Mouse (Mus musculus) gastrocnemius, postnatal 4 days (tissue): ENCODE measurements around the gene Popdc2. TPM values are rescaled to one million over a fixed set of nuclear protein-coding genes. Genes with fewer than 3 reads are reported as not detected.

Source experiments
- DNase-seq, 2 experiments: peaks; one replicate each; pipeline ENCODE4 v3.0.0; 2021 to 2022; ENCODE audit warnings: low spot score in 2 of 2, mixed read lengths in 2 of 2
- total RNA-seq, 2 experiments: library from RNA; stranded (reverse); gene quantifications; 2 replicates each; pipeline ENCODE4 v1.2.3; 2021

The Popdc2 gene
- total RNA-seq, 2 experiments from 2014 or later: 42.5 to 57.1 TPM

DNA sequence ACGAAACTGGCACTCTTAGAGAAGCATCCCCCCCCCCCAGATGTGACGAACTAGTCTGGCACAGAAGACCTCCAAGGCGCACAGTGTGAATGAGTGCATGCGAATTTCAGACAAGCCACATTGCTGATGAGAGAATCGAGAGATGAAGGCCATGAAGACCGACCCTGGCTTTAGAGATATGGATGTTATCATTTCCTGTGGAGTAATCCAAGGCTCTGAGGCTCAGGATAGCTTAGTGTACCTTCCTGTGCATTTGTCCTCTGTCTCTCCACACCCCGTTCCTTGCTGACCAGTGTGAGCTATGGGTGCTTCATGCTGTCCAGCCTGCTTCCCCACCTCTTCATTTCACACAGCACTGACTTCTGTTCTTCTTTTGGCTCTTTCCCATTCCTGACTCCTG, 13.2 kb downstream of the Popdc2 start:
- no peak for DNase-seq

DNA sequence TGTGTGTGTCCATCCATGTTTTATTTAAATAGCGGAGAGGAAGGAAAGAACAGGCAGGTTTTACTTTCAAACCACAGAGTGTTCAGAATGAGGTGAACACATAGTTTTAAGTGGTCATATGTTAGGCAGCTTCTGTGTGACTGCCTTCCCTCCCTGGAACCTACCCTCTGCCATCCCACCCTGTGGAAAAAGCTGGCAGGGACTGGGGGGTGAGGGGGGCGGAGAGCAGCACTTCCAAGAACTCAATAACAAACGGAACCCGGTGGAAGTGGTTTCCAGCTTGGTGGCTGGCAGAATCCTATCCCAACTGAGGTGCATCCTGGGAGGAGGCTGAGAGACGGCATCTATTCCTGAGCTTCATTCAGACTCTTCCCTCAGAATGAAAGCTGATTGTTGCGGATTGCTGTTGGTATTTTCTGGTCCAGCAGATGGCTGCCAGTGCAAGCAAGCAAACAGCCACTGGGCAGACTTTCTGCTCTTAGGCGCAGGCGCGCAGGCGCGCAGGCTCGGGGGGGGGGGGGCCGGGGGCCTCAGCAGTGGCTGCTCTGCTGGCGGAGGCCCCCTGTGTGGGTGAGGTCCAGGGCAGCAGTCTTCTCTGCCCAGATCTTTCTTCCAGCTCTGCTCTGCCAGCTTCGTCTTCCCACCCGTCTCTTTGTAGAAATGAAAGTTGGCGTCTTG, 14.3 kb downstream of the Popdc2 start:
- peak in 1 of 2 experiments; percentile 40 for DNase-seq

DNA sequence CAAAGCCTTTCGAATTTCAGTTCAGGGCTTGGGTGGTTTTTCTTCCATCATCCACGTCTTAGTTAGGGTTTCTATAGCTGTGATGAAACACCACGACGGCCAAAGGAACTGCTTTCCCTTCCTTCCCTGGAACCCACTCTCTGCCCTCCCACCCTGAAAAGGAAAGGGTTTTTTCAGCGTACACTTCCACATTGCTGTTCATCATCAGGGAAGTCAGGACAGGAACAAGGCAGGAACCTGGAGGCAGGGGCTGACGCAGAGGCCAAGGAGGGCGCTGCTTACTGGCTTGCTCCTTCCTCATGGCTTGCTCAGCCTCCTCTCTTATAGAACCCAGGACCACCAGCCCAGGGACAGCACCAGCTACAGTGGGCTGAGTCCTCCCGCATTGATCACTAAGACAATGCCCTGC, 14.8 kb downstream of the Popdc2 start:
- DNase-seq: no peak

DNA sequence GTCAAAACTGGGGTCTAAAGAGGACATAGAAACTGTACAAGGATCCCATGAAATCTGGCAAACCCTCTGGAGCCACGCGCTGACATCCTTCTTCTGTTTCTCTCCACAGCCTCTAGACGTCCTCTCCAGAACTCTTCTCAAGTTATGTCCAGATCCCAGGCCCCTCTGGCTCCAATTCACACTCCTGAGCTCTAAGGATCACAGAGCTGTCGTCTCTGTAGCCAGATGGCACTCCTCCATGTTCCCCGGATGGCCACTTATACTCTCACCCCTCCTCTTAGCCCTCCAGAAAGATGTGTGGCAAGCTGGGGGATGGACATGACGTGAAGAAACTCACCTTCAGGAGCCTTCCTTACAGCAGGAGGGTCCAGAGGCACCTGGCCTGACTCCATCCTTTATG, 15.5 kb downstream of the Popdc2 start:
- no peak for DNase-seq

DNA sequence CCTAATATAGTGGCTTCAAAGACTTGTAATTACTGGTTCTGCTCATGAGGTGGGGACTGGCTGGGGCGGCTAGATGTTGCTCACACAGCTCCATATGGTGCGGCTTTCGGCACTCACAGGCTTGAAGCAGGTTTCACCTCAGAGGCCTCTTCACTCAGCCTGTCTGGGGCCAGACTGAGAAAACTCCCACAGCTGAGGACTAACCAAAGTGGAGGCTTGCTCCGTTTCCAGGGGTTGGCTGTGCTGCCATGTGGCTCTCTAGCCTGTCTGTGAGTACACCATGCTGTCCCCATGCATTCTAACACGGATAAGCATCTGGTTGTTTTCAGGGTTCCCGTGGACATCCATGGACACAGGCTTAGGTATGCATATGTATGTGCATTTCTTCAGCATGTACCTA, 16.6 kb downstream of the Popdc2 start:
- DNase-seq: no peak

DNA sequence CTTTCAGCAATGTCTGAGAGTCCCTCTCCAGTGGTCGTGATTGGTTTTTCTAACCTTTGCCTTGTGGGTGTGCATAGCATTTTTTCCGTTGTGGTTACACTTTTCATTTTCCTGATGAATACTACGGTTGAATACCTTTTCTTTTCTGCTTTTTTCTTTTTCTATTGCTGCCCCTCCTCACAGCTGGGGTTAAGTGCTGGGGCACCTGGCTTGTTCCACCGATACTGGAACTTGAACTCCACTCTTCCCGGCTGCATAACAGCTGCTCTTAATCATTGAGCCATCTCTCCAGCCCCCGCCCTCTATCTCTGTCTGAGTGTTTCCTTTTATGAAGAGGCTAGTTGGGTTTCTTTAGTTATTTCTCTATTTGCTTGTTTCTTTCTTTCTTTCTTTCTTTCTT, 17.1 kb downstream of the Popdc2 start:
- DNase-seq: no peak

DNA sequence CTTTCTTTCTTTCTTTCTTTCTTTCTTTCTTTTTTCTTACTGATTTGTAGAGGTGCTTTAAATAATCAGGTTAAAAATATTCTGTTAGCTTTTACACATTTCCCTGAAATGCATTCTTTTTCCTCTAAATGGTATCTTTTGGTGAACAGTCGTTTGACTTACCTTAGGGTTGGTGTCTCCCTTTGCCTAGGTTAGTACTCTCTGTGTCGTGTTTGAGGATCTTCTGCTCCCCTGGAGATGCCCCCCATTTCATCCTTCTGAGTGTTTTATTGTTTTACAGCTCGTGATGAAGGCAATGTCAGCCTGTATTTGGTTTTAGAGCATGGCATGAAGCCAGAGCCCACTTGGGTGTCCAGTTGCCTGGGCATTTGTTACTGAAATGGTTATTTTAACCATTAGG, 17.5 kb downstream of the Popdc2 start:
- no peak for DNase-seq

DNA sequence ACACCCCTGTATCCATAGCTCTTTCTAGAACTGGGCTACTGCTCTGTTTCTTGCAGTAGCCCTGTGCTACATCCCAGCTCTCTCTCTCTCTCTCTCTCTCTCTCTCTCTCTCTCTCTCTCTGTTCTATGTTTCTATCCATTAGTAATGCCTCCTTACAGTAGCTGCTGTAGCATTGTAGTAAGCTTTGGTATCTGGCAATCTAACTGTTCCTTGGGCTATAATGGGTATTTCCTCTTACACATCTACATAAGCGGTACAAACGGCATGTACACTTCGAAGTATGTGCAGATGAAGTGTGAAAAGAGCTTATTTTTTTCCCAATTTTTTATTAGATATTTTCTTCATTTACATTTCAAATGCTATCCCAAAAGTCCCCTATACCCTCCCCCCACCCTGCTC, 17.9 kb downstream of the Popdc2 start:
- no peak for DNase-seq

DNA sequence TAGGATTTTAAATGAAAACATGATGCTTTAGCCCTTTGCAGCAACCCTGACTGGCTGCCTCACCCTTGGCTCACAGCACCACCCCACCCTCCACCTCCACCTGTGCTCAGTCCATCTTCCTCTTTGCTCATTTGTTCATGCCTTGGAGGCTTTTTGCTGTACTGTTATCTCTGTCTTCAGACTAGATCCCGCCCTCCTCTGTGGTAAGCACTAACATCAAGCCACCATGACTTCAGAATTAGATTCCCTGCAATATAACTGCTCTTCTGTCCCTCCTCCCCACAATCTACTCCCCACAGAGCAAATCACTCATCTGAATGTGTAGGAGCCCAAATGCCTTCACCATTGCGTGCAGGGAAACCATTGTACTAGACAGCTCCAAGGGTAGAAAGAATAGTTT, 21.7 kb downstream of the Popdc2 start:
- DNase-seq: no peak

DNA sequence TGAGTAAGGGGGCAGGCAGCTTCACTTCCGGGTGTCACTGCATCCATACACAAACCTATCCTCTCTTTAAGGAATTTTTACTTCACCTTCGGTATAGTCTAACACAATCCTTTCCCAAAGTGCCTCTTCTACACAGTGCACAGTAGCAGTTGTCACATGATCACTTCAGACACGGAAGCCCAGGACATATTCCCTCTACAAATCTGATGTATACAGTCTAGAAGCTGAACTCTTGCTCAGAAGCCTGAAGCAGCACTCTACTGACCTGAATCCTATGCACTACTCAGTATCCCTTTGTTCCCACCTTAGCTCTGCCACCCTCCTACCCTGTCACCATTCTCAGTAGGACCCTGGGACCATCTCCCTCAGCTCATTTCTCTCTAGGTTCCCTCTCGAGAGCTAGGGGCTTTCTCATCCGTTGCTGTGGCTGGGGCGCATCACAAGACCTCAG, 23.2 kb downstream of the Popdc2 start:
- no peak for DNase-seq

DNA sequence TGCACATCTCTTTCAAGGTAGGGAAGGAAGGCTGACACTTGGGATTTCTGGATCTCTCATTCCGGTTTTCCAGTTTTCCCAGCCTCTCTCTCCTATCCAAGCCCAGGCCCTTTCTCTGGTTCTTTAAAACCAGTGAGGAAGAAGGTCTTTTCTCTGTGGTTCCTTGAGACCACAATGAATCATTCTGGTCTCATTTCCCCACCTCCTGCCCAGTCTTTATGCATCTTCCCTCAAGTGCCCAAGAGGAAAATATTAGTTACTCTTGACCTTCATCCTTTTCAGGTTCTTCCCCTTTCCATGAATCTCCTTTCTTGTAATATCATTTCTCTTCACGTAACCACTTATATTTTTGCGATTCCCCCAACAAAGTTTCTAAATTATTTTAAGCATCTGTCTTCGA, 23.7 kb downstream of the Popdc2 start:
- no peak for DNase-seq

DNA sequence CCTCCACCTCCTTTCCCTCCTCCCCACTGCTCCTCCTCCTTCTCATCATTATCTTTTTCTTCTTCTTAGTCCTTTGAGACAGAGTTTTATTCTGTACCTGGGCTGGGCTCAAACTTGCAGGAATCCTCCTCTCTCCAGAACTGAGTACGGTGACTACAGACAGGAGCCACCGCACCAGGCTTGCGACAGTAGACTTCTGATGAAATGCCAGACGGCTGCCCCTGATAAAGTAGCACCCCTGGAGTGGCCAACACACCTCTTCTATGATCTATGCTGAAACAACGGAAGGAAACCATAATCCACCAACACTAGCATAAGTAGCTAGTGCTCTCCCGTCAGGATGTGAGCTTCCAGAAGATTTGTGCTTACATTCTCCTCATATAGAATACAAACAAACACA, 25.4 kb downstream of the Popdc2 start:
- no peak for DNase-seq

DNA sequence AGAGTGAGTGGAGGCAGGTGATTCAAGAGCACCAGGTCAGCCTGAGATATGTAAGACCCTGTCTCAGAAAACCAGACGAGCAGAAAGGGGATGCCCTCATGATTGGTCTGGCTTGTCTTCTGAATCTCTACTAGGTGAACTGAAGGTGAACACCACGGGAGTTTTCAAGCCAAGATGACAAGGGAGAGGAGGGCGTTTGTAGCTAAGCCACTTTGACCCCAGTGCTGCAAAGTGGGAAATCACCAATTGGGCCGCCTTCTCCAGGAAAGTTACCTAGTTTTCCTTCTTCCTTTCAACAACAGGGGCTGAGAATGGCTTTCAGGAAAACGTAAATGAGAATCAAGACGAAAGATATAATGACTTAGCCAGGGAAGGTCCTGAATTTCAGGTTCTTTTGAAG, 26.7 kb downstream of the Popdc2 start:
- no peak for DNase-seq

DNA sequence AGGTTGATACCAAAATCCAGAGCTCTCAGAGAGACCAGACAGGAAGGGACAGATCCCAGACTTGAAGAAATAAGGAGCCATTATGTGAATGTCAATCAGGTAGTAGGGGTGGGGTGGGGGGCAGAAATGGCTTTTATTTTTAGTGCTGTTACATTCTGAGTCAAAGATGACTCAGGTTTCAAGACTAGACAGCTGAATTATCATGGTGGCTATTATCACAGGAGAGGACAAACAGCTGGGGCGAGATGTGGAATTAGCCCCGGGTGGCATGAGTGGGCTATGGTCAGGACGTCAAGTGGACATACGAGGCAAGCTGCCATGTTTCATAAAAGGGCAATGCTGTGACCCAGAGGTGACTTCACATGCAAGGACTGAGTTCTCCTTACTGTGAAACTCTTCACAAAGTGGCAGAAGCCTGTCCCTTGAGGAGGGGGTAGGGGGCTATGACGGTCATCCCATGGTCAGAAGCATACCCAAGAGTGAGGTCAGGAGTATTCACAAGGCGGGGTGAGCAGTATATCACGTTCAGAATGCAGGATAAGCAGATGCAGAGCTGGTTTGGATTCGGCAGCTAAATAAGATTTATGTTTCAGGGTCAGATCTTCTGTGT, 27.4 kb downstream of the Popdc2 start:
- DNase-seq: no peak

DNA sequence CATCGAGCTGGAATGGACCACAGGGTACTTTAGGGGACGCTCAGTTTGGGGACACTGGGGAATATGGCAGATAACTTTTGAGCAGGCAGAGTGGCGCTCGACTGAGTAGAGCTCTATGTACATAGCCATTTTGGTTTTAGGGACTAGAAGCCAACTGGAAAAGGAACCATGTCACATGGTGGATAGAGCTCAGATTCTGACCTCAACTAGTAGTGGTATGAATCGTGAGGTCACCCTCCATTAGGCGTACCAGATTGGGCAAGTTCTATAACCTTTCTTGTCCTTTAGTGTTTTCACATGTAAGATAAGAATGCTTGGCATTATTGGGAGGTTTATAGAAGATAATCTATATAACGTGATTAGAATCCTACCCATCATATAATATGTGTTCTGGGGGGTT, 28.3 kb downstream of the Popdc2 start:
- no peak for DNase-seq

DNA sequence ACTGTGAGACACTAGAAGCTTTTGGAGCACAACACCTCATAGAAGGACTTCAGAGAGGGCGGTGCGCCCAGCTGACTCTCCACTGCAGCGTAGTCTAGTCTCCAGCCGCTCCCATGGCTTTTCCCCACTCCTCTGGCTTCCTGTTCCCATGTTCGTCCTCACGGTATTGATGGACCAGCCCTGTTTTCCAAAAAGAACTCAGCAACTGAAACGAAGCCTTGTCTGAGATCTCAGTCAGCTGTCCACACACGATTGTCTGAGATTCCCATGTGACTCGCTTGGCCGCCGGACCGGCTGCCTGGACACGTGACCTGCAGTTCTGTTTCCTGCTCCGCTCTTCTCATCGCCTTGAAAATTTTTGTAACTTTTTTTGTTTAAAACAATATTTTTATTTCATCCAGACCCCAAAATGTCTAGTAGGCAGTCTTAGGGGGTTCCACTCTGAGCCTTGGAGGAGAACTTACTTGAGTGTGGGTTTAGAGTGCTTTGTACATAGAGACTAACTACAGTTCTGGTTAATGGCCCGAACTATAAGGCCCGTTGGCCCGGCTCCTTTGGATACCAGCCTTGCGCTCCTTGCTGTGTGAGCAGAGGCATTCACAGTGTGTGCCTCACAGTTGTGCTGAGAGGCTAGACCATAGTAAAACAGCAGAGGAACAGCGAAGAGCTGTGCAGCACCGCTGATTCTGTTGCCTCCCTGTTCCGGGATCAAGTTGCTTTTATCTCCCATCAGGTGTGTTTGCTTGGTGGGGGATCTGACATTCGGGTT, 30.3 kb downstream of the Popdc2 start:
- peak; percentile 49 to 70 for DNase-seq

DNA sequence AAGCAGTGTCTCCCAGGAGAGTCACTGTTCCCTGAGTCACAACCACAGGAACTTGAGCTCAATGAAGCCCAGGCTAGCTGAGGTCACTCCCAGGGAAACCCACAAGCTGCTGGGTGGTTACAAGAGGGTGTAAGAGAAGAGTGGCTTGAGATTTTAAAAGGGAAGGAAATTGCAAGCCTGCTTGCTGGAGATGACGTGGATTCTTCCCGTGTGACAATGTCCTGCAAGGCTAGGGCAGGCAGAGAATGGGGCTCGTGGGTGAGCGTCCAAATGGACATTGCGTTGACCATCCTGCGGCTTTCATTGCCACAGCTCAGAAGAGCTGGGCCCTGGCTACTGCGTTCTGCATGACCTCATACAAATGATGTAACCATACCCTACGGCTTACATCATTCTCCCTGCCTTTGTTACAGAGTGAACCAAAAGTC, 32.2 kb downstream of the Popdc2 start:
- no peak for DNase-seq

DNA sequence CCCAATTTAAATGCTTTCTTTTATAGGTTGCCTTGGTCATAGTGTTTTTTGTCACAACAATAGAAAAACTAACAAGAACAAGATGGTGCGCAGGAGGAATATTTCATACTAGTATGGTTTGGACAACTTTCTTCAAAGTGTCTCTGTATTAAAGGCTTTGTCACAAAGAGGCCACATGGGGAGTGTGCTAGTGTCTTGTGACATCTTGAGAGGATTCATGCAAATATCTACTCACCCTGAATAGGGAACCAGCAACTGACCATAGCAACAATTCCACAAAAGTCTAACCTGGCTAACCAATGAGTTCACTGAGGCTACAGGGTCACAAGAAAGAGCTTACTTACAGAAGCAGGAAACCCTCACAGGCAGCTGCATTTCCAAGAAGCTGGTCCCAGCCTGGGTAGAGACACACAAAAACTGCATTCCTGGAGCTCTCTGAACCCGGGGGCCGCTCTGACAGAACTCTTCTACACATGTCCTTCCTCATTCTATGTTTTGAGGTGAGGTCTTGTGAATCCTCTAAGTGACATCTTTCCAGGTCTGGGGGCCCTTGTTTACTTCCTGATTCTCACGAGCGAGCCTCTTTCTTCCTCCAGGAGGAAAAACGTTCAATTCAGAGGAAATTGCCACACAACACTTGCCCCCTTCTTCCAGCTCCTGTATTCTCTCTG, 33.2 kb downstream of the Popdc2 start:
- DNase-seq: no peak

DNA sequence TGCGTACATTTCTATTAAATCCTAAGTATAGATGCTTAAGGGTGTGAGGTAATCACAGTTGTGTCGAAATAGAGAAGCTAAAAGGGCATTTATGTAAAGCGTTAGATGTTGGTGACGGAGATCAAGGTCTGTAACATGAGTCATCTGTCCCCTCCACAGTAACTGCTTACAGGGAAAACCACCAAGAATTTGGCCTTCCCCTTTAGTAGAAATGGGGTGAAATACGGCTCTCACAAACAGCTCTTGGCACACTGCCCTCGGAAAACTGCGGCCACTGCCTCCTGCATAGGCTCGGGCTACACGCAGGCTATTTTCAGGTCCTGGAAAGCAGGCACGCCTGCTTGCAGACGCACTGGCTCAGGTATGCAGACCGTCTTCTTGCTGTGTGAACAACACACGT, 34.1 kb downstream of the Popdc2 start:
- DNase-seq: peak in 1 of 2 experiments; percentile 72

DNA sequence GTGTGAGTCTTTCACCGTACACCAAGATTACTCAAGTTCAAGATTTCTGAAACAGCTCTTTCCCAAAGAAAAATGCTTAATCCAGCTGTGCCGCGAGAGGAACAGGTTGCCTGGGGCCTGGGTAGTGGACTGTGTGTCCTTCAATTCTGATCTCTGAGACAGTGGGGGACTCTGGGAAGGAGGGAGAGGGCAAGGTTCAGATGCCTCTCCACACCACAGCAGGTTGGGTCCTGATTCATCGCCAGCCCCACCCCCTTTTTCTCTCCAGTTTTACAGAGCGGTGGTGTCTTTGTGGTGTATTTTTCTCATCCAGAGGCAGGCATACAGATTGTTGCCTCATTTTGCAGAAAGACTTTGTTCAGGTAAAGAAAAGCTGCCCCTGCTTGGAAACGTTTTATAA, 36.3 kb downstream of the Popdc2 start:
- DNase-seq: no peak

DNA sequence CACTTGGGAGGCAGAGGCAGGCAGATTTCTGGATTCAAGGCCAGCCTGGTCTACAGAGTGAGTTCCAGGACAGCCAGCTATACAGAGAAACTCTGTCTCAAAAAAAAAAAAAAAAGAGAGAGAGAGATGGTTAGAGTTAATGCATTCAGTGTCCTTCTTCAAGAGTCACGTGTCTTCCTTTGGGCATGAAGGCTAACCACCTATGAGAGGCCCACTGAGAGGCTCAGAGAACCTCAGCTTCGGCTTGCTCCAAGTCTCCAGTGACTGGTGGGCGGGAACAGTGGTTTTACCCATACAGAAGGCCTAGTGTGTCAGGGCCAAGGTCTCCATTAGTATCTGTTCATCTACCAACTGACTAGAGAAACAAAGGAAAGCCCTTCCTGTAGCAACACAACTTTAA, 37.1 kb downstream of the Popdc2 start:
- no peak for DNase-seq
